Mouse (Mus musculus): ENCODE results near the gene Ccdc117.
A peak's percentile ranks its signal among the peaks of the same experiment; 100 is the strongest.
"Not testable (repeated sequence)": the region's sequence is repeated elsewhere in the genome, so short reads cannot be mapped to it uniquely, and the experiment has no call there.

Gene Ccdc117

GRCm38 (mm10) chr11:5541799-5542481, at the start of gene Ccdc117:
Ccdc117 (minus strand) TSS chr11:5542187.
- peak; percentile 92 for DNase-seq

GRCm38 (mm10) chr11:5575046-5575445, 33.1 kb upstream of the Ccdc117 start:
- no peak for DNase-seq

DNA sequence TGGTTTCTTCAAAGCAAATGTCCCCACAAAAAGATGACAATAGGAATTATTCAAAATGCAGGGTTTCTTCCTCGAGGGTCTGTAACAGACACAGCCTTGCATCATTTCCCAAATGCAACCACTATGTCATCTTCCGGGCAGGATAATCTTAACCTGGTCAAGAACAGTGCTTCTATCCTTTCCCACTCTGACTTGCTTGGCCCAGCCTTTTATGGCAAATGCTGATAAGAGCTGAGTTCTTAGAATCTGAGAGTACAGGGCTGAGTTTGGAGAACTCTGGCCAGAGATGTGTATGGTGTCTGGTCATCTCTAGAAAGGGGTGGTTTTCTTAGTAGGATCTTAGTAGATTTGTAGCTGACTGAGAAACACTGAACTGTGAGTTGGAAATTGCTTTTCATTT, 31.8 kb upstream of the Ccdc117 start:
- no peak for DNase-seq

DNA sequence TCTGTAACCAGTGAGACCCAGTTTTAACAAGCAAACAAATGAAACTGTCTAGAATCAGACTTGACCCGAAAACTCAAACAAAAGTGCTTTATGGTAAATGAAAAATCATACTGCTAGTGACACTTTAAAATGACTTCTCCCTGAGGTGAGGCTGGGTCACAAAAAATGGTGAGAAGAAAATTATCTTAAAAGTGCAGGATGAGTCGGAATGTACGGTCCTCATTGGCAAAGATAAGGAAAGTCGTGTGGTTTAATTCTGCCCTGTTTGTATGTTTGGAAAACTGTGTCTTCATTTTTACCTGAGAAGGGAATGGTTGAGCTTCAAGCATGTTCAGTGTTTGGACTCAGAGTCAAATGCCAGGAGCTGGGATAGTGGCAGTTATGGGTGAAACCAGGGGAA, 29.9 kb upstream of the Ccdc117 start:
- no peak for DNase-seq

DNA sequence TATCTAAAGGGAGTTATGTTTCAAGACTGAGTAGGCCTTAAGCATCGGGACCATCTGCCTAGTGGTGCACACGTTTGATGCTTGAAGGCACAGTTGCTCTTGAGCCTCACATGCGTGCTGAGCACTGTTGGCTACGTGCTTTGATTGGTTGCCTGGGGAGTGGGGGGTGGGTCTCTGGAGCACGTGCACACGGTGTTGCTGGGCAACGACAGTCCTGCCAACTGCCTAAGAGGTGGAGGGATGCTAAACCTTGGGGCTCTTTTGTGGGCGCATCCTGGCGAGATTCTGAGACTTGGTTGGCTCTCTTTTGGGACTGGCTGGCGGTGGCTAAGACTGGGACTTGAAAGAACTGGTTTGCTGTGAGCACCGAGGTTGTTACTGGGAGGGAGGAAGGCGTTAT, 27.5 kb upstream of the Ccdc117 start, which contains the start of gene Ankrd36:
Ankrd36 (plus strand) TSS at position 211 of the 400 bp plus-strand sequence.
- no peak for DNase-seq

DNA sequence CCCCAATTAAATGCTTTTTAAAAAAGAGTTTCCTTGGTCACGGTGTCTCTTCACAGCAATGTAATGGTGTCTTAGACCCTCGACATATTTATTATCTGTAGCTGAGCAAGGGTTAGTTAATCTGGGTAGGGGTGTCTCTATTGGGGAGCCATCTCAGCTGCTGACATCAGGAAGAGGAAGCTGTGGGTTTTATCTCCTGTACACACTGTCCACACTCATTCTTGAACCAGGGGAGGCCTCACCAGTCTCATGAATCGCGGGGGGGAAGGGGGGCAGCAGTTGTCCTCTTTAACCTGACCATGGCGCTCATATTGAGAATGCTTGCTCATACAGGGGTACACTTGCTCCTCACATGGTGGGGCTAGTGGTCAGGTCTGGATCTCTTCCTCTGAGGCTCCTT, 26.1 kb upstream of the Ccdc117 start:
- no peak for DNase-seq

DNA sequence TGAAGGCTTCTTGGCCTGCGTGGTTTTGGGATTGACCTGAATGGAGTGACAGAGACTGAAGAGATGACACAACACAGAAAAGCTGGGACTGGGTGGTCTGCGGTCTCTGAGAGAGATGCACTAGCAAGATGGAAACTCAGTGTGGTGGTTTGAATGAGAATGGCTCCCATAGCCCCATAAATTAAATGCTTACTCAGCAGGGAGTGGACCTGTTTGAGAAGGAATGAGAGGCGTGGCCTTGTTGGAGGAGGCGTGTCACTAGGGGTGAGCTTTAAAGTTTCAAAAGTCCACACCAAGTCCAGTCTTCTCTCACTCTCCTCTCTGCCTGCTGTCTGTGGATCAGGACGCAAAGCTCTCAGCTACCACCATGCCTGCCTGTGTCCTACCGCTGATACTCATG, 25.7 kb upstream of the Ccdc117 start:
- no peak for DNase-seq

DNA sequence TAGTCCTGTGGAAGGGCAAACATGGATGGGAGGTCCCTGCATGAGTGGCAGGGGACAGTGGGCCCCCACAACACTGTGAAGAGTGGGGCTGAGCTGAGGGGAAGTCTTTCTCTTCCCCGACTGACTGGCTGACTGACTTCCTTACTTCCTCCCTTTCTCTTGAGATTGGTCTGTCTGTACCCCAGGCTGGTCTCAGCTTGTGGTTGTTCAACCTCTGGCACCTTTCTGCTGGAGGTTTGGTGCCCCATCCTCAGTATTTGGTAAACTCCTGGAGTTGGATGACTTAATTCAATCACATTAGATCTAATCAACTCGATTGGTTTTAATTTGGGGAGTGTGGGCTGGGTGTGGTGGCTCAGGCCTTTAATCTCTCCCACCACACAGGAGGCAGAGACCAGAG, 24.5 kb upstream of the Ccdc117 start:
- no peak for DNase-seq

GRCm38 (mm10) chr11:5565596-5565995, 23.6 kb upstream of the Ccdc117 start:
- no peak for DNase-seq

GRCm38 (mm10) chr11:5563898-5564297, 21.9 kb upstream of the Ccdc117 start:
- DNase-seq, result no peak

- no peak for DNase-seq
Measured at GRCm38 (mm10) chr11:5562625-5563268, 20.8 kb upstream of the Ccdc117 start.

- no peak for DNase-seq
Measured at GRCm38 (mm10) chr11:5560273-5560672, 18.3 kb upstream of the Ccdc117 start.

GRCm38 (mm10) chr11:5551931-5552330, 9.9 kb upstream of the Ccdc117 start:
- DNase-seq, result no peak

DNA sequence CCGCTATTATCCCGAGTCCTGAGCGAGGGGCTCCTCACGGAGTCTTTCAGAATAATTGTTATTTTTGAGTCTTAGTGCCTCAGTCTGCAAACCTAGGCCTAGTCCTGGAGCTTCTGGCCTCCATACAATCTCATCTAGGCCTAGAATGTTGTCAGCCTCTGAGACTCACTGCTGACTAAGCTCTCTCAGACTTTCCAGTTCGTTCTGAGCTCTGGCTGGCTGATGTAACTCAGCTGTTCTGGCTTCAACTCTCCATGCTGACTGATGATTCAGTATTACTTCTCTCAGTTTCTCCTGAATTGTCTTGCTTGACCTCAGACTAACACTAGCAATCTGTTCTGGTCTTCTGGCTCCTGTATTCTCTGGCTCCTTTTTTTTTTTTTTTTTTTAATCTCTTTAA, 9.4 kb upstream of the Ccdc117 start:
- no peak for DNase-seq

GRCm38 (mm10) chr11:5546693-5547092, 4.7 kb upstream of the Ccdc117 start:
- no peak for DNase-seq

DNA sequence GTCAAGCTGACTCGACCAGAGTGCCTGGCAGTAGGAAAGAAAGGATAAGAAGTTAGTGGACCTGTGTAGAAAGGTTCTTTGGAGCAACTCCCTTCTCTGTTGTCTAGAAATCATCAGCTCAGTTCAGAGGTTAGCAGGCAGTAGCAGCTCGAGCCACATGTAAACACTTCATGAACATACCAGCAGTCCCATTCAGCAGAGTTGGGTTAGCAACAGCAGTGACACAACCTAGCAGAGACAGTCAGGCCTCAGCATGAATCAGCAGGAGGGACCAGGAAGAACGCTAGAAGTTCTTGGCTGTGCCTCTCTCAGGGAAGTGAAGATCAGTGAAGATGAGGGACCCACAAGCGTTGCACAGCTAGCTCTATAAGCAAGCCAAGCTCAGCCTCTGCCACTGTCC, 3.5 kb upstream of the Ccdc117 start:
- no peak for DNase-seq

DNA sequence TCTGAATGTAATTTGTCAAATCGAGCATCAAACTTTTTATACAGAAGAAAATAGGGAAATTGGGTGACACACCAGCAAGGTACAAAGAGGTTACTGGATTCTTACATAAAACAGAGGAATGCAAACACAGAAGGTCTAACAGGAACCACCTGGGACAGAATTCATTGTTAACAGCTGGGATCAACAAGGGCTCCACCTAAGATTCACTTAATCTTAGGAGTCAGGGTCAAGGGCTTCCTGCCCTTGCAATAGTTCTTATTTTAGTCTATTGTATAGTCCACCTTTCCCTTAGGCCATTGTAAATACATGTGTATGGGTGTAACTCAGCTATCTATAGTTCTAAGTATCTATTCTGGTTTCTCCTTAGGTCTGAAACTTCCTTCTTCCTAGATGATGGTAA, 2.7 kb upstream of the Ccdc117 start:
- DNase-seq, result not testable (repeated sequence)

- no peak for DNase-seq
Measured at GRCm38 (mm10) chr11:5543281-5543680, 1.3 kb upstream of the Ccdc117 start.

GRCm38 (mm10) chr11:5542482-5543185, 647 bp upstream of the Ccdc117 start:
- DNase-seq, result no peak

DNA sequence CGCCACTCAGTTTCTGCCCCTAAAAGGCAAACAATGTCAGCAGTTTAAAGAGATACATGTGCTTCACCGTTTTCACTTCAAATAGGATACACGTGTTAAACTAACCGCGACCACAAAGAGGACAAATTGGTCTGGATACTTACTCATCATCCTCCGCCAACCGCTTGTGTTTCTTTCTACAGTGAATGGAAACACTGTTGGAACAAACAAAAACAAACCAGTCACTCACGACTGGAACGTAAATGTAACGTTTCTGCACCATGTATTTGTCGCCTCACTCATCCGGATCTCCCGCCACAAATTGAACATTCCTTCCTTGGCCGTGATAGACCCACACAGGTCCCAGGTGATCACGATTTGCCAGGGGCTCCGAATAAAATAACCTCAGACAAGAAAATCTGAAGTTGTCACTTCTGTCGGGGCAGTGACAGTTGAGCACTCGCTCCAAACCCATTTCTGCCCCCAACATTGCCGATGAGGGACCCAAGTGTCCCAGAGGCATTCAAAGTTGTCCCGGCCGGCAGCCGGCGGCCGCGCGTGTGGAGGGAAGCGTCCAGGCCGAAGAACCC, 673 bp downstream of the Ccdc117 start:
- DNase-seq, result no peak

DNA sequence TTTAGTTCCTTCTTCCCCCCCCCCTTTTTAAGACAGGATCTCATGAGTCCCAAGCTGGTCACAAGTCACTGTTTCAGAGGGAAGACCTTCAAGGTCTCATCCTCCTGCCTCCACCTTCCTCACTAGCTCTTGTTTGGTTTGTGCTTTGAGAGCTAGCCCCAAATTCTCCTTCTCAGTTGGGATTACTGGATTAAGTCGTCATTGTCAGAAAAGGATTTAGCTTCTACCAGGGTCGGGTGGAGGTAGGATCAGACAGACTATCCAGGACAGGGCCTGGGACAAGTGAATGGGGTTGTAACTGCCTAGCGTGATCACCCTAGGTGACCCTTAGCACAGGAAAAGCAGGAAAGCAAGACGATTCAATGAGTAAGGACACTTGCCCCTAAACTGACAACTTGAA, 1.7 kb downstream of the Ccdc117 start:
- no peak for DNase-seq

- DNase-seq, result not testable (repeated sequence)
Measured at GRCm38 (mm10) chr11:5537454-5537853, 4.5 kb downstream of the Ccdc117 start.

GRCm38 (mm10) chr11:5533108-5533507, 8.9 kb downstream of the Ccdc117 start:
- no peak for DNase-seq

DNA sequence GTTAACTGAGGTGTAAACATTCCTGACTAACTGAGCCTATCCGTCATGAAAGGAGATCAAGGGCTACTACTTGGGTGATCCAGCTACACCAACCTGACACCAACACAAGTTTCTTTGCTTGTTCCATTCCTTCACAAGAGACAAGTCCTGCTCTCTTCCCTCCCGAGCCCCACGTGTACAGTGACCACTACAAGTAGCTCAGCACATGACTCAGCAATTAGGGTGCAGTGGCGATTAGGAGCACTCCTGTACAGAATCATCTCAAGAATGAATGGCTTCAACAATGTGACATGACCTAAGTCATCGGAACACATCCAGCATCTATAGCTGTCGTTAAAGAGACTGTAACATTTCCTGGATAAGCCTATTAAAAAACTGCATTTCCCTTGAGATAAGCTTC, 11.3 kb downstream of the Ccdc117 start:
- DNase-seq, result no peak
